Mouse (Mus musculus) kidney, adult 18-20 months (tissue): Measurements from ENCODE around the gene Cblb.

Source experiments
- DNase-seq: peaks from one replicate; pipeline ENCODE4 v3.0.0; 2021

The Cblb gene

GRCm38 (mm10) chr16:52031091-52031689 is at the start of gene Cblb:
Gene Cblb (plus strand): TSS chr16:52031225.
- DNase-seq, result peak; percentile 99

- DNase-seq, result no peak
Observed at GRCm38 (mm10) chr16:51985436-51985835, 45.6 kb upstream of the Cblb start.

GRCm38 (mm10) chr16:51986207-51986606 is 44.8 kb upstream of the Cblb start:
- DNase-seq, result no peak

DNA sequence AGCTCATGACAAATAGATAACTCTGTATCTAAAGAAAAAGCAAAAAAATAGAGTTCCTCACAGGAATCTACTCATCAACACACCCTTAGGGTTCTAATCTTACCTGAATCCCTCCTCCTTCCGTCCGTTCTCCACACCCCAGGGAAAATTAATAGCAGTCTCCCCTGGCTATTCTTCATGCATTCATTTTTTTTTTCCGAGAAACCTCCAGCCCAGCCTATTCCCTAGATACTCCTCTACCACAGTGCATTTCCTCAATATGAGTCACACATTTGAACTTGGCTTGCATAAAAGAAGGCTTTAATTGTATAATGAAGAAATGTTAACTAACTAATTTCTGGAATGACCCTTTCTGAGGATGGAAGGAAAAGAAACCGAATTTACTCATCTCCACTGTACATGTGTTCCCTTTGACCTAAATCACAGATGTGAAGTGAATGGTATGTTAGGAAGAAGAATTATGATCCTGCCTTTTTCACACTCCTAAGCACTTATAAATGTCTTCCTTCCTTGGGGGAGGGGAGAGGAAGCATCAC is 43.9 kb upstream of the Cblb start:
- no peak for DNase-seq

DNA sequence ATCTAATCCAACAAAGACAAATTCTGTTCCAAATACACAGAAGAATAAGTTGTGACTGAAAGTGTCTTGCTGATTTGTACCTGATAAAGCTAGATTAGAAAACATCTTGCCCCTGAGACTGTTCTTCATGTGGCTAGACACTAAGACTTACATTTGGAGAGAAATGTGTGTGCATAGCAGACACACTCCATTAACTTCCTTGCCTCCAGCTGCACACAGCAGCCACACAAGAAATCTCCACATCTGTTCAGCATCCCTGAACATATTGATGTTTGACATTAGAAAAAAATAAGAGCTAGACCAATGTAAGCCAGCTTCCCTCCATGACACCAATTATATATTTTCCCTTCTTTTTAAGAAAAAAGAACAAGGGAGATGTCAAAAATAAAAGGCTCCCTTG is 43.0 kb upstream of the Cblb start:
- DNase-seq, result no peak

DNA sequence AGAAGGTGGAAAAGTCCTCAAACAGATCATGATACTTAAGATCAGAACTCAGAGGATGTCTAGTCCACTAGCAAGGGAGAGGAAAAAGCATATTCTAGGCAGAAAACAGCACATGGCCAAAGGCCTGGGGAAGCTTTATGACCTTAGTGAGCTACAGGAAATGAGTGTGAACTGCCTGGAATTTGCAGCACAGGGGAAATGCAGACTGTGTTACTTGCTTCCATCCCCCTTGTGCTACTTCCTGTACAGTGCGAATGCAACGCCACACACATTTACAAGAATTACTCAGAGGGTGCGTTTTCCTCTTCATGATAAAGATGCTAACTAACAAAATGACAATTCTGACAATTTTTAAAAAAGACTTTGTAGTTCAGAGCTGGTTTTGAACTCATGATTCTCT is 41.8 kb upstream of the Cblb start:
- no peak for DNase-seq

DNA sequence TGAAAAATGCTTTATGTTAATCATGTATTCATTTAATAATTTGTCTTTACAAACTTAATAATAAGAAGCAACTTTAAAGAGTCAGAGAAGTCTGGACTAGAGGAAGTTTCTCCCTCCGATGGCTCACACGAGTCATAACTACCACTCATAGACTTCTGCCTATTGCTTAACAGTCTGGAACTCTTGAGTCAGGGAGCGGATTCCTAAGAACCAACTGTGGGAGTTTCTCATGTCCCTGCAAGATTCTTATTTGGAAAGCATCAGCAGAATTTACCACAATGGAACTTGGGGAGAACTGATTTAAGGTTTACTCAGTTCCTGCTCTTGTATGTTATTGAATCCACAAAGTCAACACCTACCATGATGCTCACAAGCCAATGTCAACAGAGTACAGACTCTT is 31.0 kb upstream of the Cblb start:
- DNase-seq, result no peak

GRCm38 (mm10) chr16:52000801-52001200 is 30.2 kb upstream of the Cblb start:
- DNase-seq, result no peak

- no peak for DNase-seq
Observed at GRCm38 (mm10) chr16:52007006-52007405, 24.0 kb upstream of the Cblb start.

GRCm38 (mm10) chr16:52008471-52008870 is 22.6 kb upstream of the Cblb start:
- DNase-seq, result no peak

GRCm38 (mm10) chr16:52009421-52009820 is 21.6 kb upstream of the Cblb start:
- DNase-seq, result no peak

DNA sequence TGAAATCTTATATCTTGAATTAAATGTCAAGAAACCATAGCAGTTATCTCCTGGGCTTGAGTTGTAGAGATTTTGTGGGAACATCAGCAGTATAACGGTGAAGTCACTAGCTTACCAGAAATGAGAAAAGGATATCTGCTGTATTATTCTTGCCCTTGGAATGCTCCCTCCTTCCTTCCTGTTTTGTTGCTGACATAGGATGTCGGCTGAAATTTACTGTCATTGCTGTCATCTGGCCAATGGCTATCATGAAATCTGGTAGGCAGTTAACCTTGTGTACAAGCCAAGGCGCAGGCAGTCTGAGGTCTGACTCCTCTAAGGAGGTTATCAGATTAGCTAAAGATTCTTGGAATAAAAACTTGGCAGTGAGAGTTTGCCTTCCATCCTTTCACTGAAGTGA is 18.0 kb upstream of the Cblb start:
- DNase-seq, result peak; percentile 20

- DNase-seq, result no peak
Observed at GRCm38 (mm10) chr16:52013812-52014211, 17.2 kb upstream of the Cblb start.

DNA sequence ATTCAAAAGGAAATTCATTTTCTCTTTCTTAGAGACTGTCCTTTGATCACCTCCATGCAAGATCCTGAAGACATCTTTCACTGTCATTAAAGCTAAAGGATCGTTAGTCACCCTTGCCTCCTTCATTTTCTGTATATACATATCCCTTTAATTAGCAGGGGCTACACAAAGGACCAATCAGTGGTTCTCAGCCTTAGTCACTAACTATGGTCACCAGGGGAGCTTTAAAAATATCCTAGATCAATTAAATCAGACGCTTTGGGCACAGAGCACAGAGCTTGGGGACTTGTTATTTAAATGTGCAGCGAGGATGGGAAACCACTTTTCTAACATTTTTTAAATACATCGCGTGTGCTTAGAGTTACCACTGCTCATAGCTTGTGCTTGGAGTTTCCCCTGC is 7.6 kb upstream of the Cblb start:
- no peak for DNase-seq

- no peak for DNase-seq
Observed at GRCm38 (mm10) chr16:52027326-52027725, 3.7 kb upstream of the Cblb start.

DNA sequence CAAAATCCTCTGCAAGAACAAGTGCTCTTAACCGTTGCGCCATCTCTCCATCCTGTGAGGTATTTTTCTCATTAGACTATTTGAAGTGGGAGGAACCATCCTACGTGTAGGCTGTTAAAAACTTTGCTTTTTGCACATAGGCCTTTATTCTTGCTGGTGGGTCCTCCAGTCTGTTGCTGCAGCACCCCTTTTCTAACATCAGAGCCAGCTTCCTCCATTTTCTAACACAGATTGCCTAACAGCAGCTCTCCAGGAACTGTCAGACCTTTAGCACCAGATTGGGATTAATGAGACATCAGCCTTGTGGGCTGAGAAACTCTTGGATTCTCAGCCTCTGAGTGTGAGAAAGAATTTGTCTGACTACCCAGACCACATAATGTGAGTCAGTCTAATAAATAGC is 2.0 kb upstream of the Cblb start:
- DNase-seq, result no peak

- DNase-seq, result peak; percentile 96
Observed at GRCm38 (mm10) chr16:52031712-52032251, 757 bp downstream of the Cblb start.

DNA sequence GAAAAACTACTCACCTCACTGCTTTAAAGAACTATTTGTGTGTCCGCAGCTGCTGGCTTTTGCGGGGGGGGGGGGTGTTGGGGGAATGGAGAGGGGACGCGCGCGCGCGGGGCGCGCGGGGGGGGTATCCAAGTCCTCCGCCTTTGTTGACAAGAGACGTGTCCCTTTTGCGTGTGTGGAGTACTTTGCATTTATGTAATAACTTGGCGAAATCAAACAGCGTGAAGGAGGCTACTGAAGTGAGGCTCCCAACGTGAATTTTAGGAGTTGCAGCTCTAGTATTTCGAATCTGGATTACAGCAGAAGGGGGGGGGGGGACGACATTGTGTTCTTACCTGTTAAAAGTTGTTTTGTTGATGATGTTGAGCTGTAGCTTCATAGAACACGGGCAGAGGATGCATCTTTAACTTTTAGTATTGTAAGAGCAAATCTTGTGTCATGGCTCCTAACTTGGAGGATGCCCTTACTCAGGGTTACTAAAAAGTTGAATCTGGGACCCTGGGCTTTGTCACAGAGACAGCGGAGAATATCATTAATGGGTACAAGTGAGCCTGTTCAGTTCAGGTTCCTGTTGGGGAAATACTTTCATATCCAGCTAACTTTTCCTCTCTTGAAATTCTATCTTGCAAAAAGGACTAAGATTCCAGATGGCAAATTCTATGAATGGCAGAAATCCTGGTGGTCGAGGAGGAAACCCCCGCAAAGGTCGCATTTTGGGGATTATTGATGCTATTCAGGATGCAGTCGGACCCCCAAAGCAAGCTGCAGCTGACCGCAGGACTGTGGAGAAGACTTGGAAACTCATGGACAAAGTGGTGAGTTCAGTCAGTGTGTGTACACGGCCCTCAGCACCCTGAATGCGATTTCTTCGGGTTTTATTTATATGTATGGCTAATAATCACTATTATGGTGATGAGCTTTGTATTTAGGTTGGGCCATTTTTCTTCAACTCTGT is 1.6 kb downstream of the Cblb start:
- DNase-seq, result no peak

DNA sequence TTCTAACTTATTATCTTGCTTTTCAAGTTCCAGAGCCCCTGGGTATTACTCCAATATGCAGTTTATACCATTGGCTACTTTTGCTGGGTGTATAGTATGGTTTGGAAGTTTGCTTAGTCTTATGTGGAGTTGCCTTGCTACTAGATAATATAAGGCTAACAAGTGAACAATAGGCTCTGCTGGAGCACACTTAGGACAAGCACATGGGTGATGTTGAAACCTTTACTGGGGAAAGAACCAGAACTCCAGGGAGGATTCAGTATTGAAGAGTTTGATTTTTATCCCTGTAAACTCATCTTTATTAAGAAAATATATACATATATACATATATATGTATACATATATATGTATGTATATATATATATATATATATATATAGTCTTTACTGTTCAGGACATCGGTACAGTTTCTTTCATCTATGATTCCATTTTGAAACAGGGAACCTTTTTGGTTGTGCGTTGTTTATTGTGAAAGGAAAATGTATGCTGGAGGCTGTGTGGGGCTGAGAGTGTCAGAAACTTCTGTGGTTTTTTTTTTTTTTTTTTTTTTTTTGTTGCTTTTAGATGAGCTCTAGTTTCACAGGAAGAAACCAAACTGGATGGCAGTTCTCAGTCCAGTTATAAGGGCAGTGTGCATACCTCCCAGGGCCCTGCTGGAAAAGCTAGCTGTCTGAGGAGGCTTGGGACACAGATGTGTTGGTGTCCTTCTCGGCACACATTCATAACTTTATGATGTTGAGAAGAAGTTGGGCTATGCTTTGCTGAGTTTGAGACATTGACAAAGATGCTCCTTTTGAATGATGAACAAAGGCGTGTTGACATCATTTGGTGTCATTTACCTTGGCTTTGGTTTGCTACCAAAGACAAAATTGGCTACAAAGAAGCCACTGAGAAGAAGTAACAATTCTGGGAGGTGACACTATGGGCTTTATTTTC is 2.6 kb downstream of the Cblb start:
- no peak for DNase-seq

GRCm38 (mm10) chr16:52034356-52034755 is 3.3 kb downstream of the Cblb start:
- DNase-seq, result no peak

DNA sequence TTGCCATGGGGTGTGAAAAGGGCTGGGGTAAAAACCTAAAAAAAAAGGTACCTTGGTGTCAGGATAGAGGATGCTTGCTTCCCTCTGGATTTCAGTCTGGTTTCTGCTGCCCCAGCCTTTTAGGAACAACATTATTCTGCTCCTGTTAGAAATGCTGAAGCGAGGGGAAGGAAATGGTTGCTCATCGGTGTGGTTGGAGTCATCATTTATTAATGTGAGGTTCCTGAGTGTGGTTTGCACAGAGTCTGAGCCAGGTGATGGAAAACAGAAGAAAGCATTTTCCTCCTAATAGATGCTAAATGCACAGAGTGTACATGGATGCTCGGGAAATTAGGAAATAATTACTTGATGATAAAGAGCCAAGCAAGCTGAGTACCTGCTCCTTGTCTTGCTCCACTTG is 5.3 kb downstream of the Cblb start:
- DNase-seq, result no peak

GRCm38 (mm10) chr16:52038283-52038682 is 7.3 kb downstream of the Cblb start:
- DNase-seq, result no peak

GRCm38 (mm10) chr16:52038821-52039220 is 7.8 kb downstream of the Cblb start:
- DNase-seq, result no peak
